Mouse (Mus musculus): ENCODE measurements around the gene Ggt7. TPM values are rescaled to one million over a fixed set of nuclear protein-coding genes. Genes with fewer than 3 reads are reported as not detected.
A peak's percentile ranks its signal among the peaks of the same experiment; 100 is the strongest.
"Not testable (repeated sequence)": the region's sequence is repeated elsewhere in the genome, so short reads cannot be mapped to it uniquely, and the experiment has no call there.

Gene Ggt7
- total and polyA plus RNA-seq, 2 experiments from 2014 or later = 110 to 203 TPM

GRCm38 (mm10) chr2:155472671-155473569 lies 45.1 kb downstream of the Ggt7 start:
- peak; percentile 79 for ATAC-seq (ENCODE audit: low FRiP score)
- peak overlapping the region; percentile 83 for H3K4me2 ChIP-seq (ENCODE audit: low read depth, low read length, poor library complexity, severe bottlenecking)
- WGBS = 1% methylated on average over 37 of the region's 71 CpGs
- H3K4me3 ChIP-seq (ENCODE audit: low read depth, low read length) = peak overlapping the region; percentile 91
- H3K4me1 ChIP-seq (ENCODE audit: insufficient read depth, low read length) = no peaks in the 10 kb centered on the region
- no peaks in the 10 kb centered on the region for H3K9me3 ChIP-seq (ENCODE audit: low read length)
- no peak for TF ChIP-seq CTCF (IDR thresholded peaks at IDR 0.05)
- H3K27me3 ChIP-seq (ENCODE audit: insufficient read depth, low read length) = no peaks in the 10 kb centered on the region
- H3K9ac ChIP-seq (replicated peaks; ENCODE audit: low read length, poor library complexity, severe bottlenecking) = peak overlapping the region; percentile 100
- DNase-seq (ENCODE audit: low spot score) = peak; percentile 66
- H3K36me3 ChIP-seq (ENCODE audit: insufficient read depth, low read length) = no peaks in the 10 kb centered on the region
- H3K27ac ChIP-seq (ENCODE audit: low read depth, low read length) = peak overlapping the region; percentile 96

- no peak for ATAC-seq (ENCODE audit: low FRiP score)
- no peaks in the 10 kb centered on the region for H3K36me3 ChIP-seq (ENCODE audit: insufficient read depth, low read length)
- no peaks in the 10 kb centered on the region for H3K27me3 ChIP-seq (ENCODE audit: insufficient read depth, low read length)
- TF ChIP-seq CTCF (IDR thresholded peaks at IDR 0.05) = no peak
- H3K9ac ChIP-seq (replicated peaks; ENCODE audit: low read length, poor library complexity, severe bottlenecking) = no peak overlapping the region
- H3K4me1 ChIP-seq (ENCODE audit: insufficient read depth, low read length) = no peaks in the 10 kb centered on the region
- no peak overlapping the region for H3K27ac ChIP-seq (ENCODE audit: low read depth, low read length)
- H3K4me3 ChIP-seq (ENCODE audit: low read depth, low read length) = no peak overlapping the region
- H3K4me2 ChIP-seq (ENCODE audit: low read depth, low read length, poor library complexity, severe bottlenecking) = no peak overlapping the region
- 96% methylated on average over 1 of the region's 1 CpGs for WGBS
- DNase-seq (ENCODE audit: low spot score) = no peak
- H3K9me3 ChIP-seq (ENCODE audit: low read length) = no peaks in the 10 kb centered on the region
Observed at GRCm38 (mm10) chr2:155466861-155467260, 51.2 kb downstream of the Ggt7 start.

- TF ChIP-seq CTCF (IDR thresholded peaks at IDR 0.05) = no peak
- Histone ChIP-seq H3K4me2 (ENCODE audit: low read depth, low read length, poor library complexity, severe bottlenecking) (no peak overlapping the region), H3K9ac (replicated peaks; ENCODE audit: low read length, poor library complexity, severe bottlenecking) (no peak overlapping the region), H3K4me1 (ENCODE audit: insufficient read depth, low read length) (no peaks in the 10 kb centered on the region), H3K27ac (ENCODE audit: low read depth, low read length) (0 out of 2 replicates have a peak overlapping the region, but pooled peaks have one; percentile 32), H3K9me3 (ENCODE audit: low read length) (no peaks in the 10 kb centered on the region), H3K4me3 (ENCODE audit: low read depth, low read length) (no peak overlapping the region), H3K27me3 (ENCODE audit: insufficient read depth, low read length) (no peaks in the 10 kb centered on the region), H3K36me3 (ENCODE audit: insufficient read depth, low read length) (no peaks in the 10 kb centered on the region)
- DNase-seq (ENCODE audit: low spot score) (peak; percentile 74), ATAC-seq (ENCODE audit: low FRiP score) (peak; percentile 47; the same call in 1 of the 2 replicates)
- 69% methylated on average over 7 of the region's 7 CpGs for WGBS
Observed at GRCm38 (mm10) chr2:155453591-155453990, 64.4 kb downstream of the Ggt7 start.

- ATAC-seq (ENCODE audit: low FRiP score) (no peak), DNase-seq (ENCODE audit: low spot score) (no peak)
- Histone ChIP-seq H3K27ac (ENCODE audit: low read depth, low read length) (no peak overlapping the region), H3K4me1 (ENCODE audit: insufficient read depth, low read length) (no peaks in the 10 kb centered on the region), H3K27me3 (ENCODE audit: insufficient read depth, low read length) (no peaks in the 10 kb centered on the region), H3K9me3 (ENCODE audit: low read length) (no peaks in the 10 kb centered on the region), H3K4me2 (ENCODE audit: low read depth, low read length, poor library complexity, severe bottlenecking) (no peak overlapping the region), H3K9ac (replicated peaks; ENCODE audit: low read length, poor library complexity, severe bottlenecking) (no peak overlapping the region), H3K36me3 (ENCODE audit: insufficient read depth, low read length) (no peaks in the 10 kb centered on the region), H3K4me3 (ENCODE audit: low read depth, low read length) (no peak overlapping the region)
- 97% methylated on average over 5 of the region's 5 CpGs for WGBS
- TF ChIP-seq CTCF (IDR thresholded peaks at IDR 0.05) = peak; percentile 36
Observed at GRCm38 (mm10) chr2:155451256-155451655, 66.8 kb downstream of the Ggt7 start.

- not testable (repeated sequence) for H3K9ac ChIP-seq (replicated peaks; ENCODE audit: low read length, poor library complexity, severe bottlenecking); H3K36me3 ChIP-seq (ENCODE audit: insufficient read depth, low read length); H3K27me3 ChIP-seq (ENCODE audit: insufficient read depth, low read length); H3K4me3 ChIP-seq (ENCODE audit: low read depth, low read length); H3K4me1 ChIP-seq (ENCODE audit: insufficient read depth, low read length); H3K4me2 ChIP-seq (ENCODE audit: low read depth, low read length, poor library complexity, severe bottlenecking); ATAC-seq (ENCODE audit: low FRiP score); DNase-seq (ENCODE audit: low spot score); H3K9me3 ChIP-seq (ENCODE audit: low read length); H3K27ac ChIP-seq (ENCODE audit: low read depth, low read length)
- WGBS = 100% methylated on average over 1 of the region's 1 CpGs
Observed at GRCm38 (mm10) chr2:155447906-155448305, 70.1 kb downstream of the Ggt7 start.

GRCm38 (mm10) chr2:155443446-155443845 lies 74.6 kb downstream of the Ggt7 start:
- Histone ChIP-seq H3K9me3 (ENCODE audit: low read length) (no peaks in the 10 kb centered on the region), H3K4me2 (ENCODE audit: low read depth, low read length, poor library complexity, severe bottlenecking) (no peak overlapping the region), H3K9ac (replicated peaks; ENCODE audit: low read length, poor library complexity, severe bottlenecking) (no peak overlapping the region), H3K36me3 (ENCODE audit: insufficient read depth, low read length) (no peaks in the 10 kb centered on the region), H3K4me1 (ENCODE audit: insufficient read depth, low read length) (no peaks in the 10 kb centered on the region), H3K4me3 (ENCODE audit: low read depth, low read length) (no peak overlapping the region), H3K27me3 (ENCODE audit: insufficient read depth, low read length) (no peaks in the 10 kb centered on the region), H3K27ac (ENCODE audit: low read depth, low read length) (no peak overlapping the region)
- DNase-seq (ENCODE audit: low spot score) (no peak), ATAC-seq (ENCODE audit: low FRiP score) (no peak)
- 45% methylated on average over 2 of the region's 2 CpGs for WGBS
- no peak for TF ChIP-seq CTCF (IDR thresholded peaks at IDR 0.05)

All from midbrain, postnatal 0 days (tissue).